Mouse (Mus musculus): ENCODE measurements around the gene Klhdc8a. TPM values are rescaled to one million over a fixed set of nuclear protein-coding genes. Genes with fewer than 3 reads are reported as not detected.

The Klhdc8a gene
- polyA plus RNA-seq, 1 experiment from 2014 or later = 1.2 TPM

DNA sequence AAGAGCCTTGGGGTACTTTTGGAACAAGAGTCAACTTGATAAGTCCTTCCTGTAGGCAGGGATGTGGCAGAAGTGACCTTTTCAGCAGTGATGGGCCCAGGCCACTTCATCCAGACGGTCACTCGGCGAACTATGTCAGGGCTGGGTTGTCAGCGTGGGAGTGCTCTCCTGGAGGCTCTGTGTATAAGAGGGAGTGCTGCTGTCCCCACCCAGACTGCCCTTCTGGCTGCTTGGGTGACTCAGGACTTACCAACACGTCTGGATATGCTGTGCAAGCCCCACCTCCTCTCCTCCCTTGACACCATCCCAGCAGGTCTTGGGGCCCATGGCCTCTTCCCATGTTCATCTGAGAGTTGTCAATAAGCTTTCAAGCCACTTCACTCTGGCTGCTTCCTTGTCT, 55.0 kb downstream of the Klhdc8a start:
- no peak overlapping the region for H3K9ac ChIP-seq
- H3K4me1 ChIP-seq = peaks cover 8% of the 10 kb centered on the region
- no peak overlapping the region for H3K4me3 ChIP-seq
- H3K27ac ChIP-seq = no peak overlapping the region
- no peak for ATAC-seq
- H3K9me3 ChIP-seq (replicated peaks) = no peaks in the 10 kb centered on the region
- 77% methylated on average over 5 of the region's 5 CpGs for WGBS
- H3K27me3 ChIP-seq = no peaks in the 10 kb centered on the region
- H3K4me2 ChIP-seq = no peak overlapping the region
- H3K36me3 ChIP-seq (ENCODE audit: poor library complexity, severe bottlenecking) = peaks cover 17% of the 10 kb centered on the region

DNA sequence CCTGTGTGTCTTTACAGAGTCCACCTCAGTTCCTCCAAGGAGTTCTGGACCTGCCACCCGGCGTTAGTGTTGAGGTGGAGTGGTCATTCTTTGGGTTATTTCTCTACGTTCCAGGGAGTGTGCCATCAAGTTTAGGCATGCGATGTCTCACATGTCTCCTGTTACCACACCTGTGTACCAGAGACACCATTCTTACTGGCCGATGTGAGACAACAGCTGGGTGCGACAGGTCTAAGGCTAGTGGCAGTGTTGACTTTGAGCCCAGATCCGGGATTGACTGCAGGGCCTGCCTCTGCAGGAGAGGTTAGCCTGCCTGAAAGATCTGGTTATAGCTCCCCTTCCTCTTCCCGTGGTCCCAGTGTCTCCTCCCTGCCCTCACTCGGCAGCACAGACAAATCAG, 55.8 kb downstream of the Klhdc8a start:
- WGBS = 81% methylated on average over 9 of the region's 9 CpGs
- no peak overlapping the region for H3K9ac ChIP-seq
- peaks cover 25% of the 10 kb centered on the region for H3K36me3 ChIP-seq (ENCODE audit: poor library complexity, severe bottlenecking)
- H3K9me3 ChIP-seq (replicated peaks) = no peaks in the 10 kb centered on the region
- no peaks in the 10 kb centered on the region for H3K27me3 ChIP-seq
- peaks cover 8% of the 10 kb centered on the region for H3K4me1 ChIP-seq
- no peak overlapping the region for H3K27ac ChIP-seq
- no peak overlapping the region for H3K4me2 ChIP-seq
- no peak for ATAC-seq
- no peak overlapping the region for H3K4me3 ChIP-seq

DNA sequence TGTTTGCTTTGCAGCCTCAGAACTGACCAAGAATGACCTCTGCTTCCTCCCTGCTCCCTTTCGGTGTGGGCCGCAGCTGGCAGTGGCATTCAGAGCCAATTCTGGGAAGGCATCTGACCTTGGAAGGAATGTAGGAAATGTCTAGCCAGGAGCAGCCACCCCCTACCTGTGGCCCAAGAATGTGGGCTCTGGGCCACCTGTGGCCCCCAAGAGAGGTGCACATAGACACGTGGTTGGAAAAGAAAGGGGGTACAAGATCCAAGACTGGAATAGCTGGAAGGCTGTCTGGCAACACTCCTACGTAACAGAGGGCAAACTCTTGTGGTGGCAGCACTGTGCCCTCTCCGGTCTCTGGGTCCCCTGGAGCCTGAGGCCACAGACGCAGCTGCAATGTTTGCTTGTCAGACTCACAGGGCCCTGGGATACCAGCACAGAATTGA, 56.8 kb downstream of the Klhdc8a start:
- Histone ChIP-seq H3K27me3 (no peaks in the 10 kb centered on the region), H3K4me3 (no peak overlapping the region), H3K9ac (peak overlapping the region; percentile 48), H3K36me3 (ENCODE audit: poor library complexity, severe bottlenecking) (peaks cover 35% of the 10 kb centered on the region), H3K9me3 (replicated peaks) (no peaks in the 10 kb centered on the region), H3K27ac (peak overlapping the region; percentile 48; the same call in 1 of the 2 replicates), H3K4me1 (peaks cover 8% of the 10 kb centered on the region), H3K4me2 (no peak overlapping the region)
- 43% methylated on average over 6 of the region's 6 CpGs for WGBS
- no peak; the same call in 1 of the 2 replicates for ATAC-seq

DNA sequence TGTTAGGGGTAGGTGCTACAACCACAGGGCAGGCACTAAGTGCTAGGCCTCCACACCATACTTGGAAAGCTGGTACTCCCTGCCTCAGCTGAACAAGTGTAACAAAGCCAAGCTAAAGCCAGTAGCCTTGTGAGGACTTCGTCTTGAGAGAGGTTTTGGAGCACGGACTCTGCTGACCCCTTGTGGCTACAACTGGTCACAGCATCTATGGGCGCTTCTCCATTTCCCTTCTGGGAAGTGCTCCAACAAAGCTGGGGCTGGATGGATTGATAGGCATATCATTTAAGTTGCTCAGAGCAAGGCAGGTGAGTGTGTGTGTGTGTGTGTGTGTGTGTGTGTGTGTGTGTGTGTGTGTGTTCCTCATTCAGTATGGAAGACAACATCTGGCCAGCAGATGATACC, 57.4 kb downstream of the Klhdc8a start:
- Histone ChIP-seq H3K36me3 (ENCODE audit: poor library complexity, severe bottlenecking) (peaks cover 41% of the 10 kb centered on the region), H3K27me3 (no peaks in the 10 kb centered on the region), H3K27ac (peak overlapping the region; percentile 48; the same call in 1 of the 2 replicates), H3K9me3 (replicated peaks) (no peaks in the 10 kb centered on the region), H3K9ac (peak overlapping the region; percentile 48; the same call in 1 of the 2 replicates), H3K4me2 (no peak overlapping the region), H3K4me1 (peaks cover 8% of the 10 kb centered on the region), H3K4me3 (no peak overlapping the region)
- ATAC-seq = peak; percentile 79
- 0% methylated on average over 3 of the region's 3 CpGs for WGBS

DNA sequence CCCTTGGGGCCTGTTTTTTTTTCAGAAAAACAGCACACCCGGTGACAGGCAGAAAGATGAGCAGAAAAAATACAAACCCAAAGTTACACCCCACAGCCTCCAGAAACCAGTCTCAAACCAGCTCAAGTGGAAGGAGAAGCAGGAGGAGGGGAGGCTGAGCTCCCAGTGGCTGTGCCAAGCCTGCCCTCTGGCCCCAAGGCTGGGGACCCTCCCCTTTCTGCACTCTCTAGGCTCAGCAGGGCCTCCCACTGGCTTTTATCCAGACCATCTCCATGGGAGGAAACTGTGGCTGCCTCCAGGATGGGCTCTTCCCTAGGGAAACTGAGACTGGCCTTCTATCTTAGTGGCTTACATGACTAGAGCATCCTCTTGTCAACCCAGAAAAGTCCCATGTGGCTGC, 58.4 kb downstream of the Klhdc8a start:
- Histone ChIP-seq H3K9me3 (replicated peaks) (no peaks in the 10 kb centered on the region), H3K36me3 (ENCODE audit: poor library complexity, severe bottlenecking) (peaks cover 51% of the 10 kb centered on the region), H3K27ac (peak overlapping the region; percentile 6; the same call in 1 of the 2 replicates), H3K27me3 (no peaks in the 10 kb centered on the region), H3K9ac (no peak overlapping the region), H3K4me2 (no peak overlapping the region), H3K4me1 (peaks cover 8% of the 10 kb centered on the region), H3K4me3 (no peak overlapping the region)
- WGBS = 47% methylated on average over 1 of the region's 1 CpGs
- ATAC-seq = no peak

Other genes starting within 250 kb of the Klhdc8a start
- 7.8 and 8.1 TPM in 2 replicates for gene Mfsd4a, start 230.6 kb upstream of the Klhdc8a start, polyA plus RNA-seq (2015; fragmentation: Nextera tagmentation; extraction: Ambion mirVana)
- gene Cdk18, start 158.9 kb upstream of the Klhdc8a start, polyA plus RNA-seq (2015; fragmentation: Nextera tagmentation; extraction: Ambion mirVana) = 0.23 and 0.59 TPM in 2 replicates
- gene Lemd1, start 107.2 kb upstream of the Klhdc8a start, polyA plus RNA-seq (2015; fragmentation: Nextera tagmentation; extraction: Ambion mirVana) = 14.3 and 17.0 TPM in 2 replicates
- 3.4 and 3.9 TPM in 2 replicates for gene AC124108.1, start 107.2 kb upstream of the Klhdc8a start, polyA plus RNA-seq (2015; fragmentation: Nextera tagmentation; extraction: Ambion mirVana)
- gene Gm10188, start 68.9 kb upstream of the Klhdc8a start, polyA plus RNA-seq (2015; fragmentation: Nextera tagmentation; extraction: Ambion mirVana) = 1.0 and 1.1 TPM in 2 replicates
- 28.8 and 36.5 TPM in 2 replicates for gene Nuak2, start 17.5 kb downstream of the Klhdc8a start, polyA plus RNA-seq (2015; fragmentation: Nextera tagmentation; extraction: Ambion mirVana)
- 16.7 and 19.7 TPM in 2 replicates for gene Tmcc2, start 92.7 kb downstream of the Klhdc8a start, polyA plus RNA-seq (2015; fragmentation: Nextera tagmentation; extraction: Ambion mirVana)
- gene Dstyk, start 118.9 kb downstream of the Klhdc8a start, polyA plus RNA-seq (2015; fragmentation: Nextera tagmentation; extraction: Ambion mirVana) = 10.5 and 12.5 TPM in 2 replicates
- gene Rbbp5, start 178.7 kb downstream of the Klhdc8a start, polyA plus RNA-seq (2015; fragmentation: Nextera tagmentation; extraction: Ambion mirVana) = 53.8 and 55.6 TPM in 2 replicates
- 0.92 and 1.4 TPM in 2 replicates for gene Tmem81, start 207.6 kb downstream of the Klhdc8a start, polyA plus RNA-seq (2015; fragmentation: Nextera tagmentation; extraction: Ambion mirVana)
- gene Cntn2, start 244.6 kb downstream of the Klhdc8a start, polyA plus RNA-seq (2015; fragmentation: Nextera tagmentation; extraction: Ambion mirVana) = 53.6 and 68.9 TPM in 2 replicates